Mouse (Mus musculus): ENCODE results near the gene Fancc.

Fancc gene

DNA sequence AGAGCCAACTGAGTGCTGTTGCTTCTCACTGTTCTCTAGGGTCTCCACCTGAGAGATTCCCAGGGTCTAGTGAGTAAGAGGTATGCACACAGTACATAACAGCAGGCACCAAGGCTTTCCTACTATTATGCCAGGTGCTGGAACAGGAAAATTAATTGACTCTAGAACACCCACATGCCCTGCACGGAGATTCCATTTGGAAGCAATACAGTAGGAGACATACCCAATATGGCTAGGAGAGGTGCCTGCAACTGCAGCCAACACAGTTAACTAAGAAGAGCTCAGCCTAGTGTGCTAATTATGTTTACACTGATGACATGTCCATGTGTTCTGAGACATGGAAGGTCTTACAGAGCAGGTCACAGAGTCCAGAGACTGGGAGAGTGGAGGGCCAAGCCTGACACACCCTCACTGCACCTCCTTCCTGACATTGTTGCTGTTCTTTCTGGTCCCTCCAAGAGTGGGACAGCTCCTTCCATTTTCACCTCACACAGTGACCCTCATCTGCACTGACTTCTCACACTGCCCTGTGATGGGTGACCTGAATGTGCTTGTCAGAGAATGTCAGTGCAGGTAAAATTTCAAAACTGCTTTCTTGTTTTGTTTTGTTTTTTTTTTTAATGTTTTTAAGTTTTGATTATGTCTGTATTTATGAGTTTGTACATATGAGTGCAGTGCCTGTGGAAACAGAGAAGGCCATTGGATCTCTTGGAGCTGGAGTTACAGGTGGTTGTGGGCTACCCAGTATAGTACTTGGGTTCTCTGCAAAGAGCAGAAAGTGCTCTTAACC, 234.7 kb downstream of the Fancc start:
- no peak for DNase-seq (ENCODE audit: low spot score in 2 of 2)

GRCm38 (mm10) chr13:63261676-63262075, 235.4 kb downstream of the Fancc start:
- no peak for DNase-seq (ENCODE audit: low spot score in 2 of 2)

DNA sequence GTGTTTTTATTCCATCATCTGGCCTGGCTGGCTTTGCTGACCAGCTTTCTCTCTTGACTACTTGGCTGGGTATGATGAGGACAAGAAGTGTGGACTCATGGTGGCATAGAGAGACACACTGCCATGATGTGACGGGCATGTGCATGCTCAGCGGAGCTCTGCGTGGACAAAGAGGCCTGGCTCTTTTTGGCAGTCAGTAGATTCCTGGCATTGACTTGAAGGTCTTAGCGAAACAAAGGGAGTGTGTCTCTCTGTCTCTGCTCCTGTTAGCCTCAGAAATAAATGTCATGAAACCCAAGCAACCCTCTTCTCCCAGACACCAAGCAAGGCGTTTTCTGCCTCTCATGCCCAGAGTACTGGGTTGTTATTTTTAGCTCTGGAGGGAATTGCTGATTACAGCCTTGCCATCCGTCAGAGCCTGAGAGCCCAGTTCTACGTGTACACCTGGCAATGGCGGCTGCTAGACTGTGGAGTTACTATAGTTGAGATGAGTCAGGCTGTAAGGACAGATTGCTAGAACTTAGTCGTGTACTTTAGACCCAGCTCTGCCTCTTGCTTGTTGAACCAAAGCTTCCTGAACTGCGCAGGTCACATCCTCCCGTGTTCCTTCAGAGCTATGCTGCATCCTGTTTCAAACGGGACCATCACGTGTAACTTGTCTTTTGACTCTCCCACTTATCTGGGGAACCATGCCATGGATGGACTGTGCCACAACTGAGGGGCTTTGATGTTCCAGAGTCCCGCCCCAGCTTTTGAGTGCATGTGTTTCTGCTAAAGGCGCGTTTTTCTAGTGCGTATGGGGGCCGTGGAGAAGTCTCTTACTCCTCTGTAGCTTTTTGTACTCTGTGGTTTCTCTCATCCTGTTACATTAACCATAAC, 236.1 kb downstream of the Fancc start:
- no peak for DNase-seq (ENCODE audit: low spot score in 2 of 2)

DNA sequence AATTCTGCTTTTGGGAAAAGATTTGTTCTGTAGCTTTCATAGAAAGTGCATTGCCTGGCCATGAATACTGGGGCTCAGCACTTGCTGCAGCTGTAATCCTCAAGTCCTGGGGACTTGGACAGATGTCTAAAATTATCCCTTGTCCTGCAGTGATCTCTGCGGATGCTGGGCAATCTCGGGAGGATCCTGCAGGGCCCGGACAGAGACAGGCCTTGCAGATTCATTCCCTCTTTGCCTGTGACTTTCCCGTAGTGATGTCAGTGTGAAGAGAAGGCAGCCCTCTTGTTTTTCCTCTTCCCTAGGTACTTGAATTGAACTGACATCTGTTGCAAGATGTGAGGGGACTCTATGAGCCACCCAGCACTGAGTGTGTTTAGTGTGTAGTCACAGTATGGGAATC, 236.9 kb downstream of the Fancc start:
- no peak for DNase-seq (ENCODE audit: low spot score in 2 of 2)

DNA sequence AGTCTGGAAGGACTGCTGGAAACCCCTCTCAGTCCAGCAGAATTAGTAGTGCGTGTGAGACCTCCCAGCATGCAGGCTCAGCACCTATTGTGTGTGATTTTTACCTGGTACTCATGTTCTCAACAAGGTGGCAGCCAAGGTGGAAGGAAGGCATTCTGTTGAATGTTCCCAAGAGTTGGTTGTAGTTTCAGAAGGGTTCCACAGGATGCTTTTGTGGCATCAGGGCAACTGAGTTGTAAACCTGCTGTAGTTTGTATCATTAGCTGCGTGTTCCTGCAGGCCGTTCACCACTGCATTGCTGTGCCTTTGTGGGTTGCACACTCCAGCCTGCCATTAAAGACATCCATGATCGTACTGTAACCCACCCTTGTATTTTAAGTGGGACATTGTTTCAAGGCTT, 238.4 kb downstream of the Fancc start:
- DNase-seq (ENCODE audit: low spot score in 2 of 2), result no peak

GRCm38 (mm10) chr13:63258167-63258582, 238.9 kb downstream of the Fancc start:
- no peak for DNase-seq (ENCODE audit: low spot score in 2 of 2)

DNA sequence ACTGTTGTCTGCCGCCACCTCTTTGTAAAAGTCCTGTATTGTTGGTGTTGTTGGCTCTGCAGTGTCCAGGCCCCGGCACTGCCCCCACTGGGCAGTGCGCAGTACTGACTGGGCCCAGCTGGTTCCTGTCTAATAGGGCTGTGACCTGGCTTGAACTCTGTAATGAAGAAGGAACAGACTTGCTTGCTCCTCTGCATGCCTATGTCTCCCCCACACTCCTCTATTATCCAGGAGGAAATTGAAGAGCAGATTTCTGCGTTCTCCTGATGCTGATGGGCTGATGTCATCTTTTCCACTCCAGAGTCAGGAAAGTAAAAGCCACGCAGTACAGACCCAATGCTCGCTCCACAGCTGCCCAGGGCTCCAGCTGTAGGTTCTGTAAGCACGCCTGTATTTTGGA, 240.3 kb downstream of the Fancc start:
- DNase-seq (ENCODE audit: low spot score in 2 of 2), result no peak

GRCm38 (mm10) chr13:63256146-63256545, 240.9 kb downstream of the Fancc start:
- DNase-seq (ENCODE audit: low spot score in 2 of 2), result no peak

DNA sequence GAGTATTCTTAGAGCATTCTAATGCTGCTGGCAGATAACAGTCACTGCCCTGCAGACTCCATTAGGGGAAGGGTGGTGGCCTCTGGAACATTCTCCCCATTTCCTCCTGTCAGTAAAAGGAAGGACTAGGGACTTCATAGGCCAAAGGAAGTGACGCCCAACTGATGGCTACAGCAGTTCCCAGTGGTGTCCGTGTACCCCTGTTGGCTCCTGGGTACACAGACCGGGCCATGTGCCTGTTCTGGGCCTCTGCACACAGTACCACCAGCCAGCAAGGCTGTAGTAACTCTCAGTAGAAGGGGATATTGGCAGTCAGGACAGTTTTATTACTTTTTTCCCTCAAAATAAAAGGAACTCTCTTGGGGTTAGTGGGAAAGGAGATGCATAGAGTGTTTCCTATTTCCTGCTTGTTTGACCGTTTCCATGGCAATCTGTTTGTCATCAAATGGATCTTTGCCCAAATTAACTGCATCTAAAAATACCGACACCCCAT, 241.5 kb downstream of the Fancc start:
- DNase-seq (ENCODE audit: low spot score in 2 of 2), result no peak

DNA sequence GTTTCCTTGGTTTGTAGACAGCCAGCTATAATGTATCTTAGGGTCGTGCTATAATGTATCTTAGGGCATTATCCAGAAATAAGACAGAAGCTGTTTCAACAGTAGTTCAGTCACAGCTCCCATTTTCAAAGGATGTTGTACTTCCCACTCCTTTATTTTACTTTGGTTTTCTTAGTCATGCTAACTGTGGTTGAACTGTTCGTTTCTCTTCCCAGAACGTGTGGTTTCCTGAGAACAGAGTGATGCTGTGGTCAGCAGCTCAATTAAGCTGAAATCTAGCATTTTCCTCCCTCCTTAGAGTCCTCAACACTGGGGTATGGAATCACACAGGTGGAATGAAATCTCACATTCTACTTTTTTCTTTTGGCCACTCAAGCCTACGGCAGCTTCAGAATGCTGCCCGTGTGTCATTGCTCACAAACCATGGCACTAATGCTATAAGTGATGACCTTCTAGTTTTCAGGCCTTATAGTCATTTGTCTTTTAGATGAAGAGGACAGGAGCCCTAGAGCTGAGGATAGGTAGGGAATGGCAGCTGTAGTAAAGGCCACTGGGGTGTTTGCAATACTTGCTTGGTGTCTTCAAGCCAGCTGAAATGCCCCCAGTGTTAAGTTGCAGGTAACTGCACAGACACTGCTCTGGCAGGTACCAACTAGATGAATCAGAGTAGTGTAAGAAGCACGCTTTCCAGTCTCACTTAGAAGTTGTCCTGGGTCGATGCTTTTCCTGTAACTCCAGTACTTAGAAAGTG, 243.0 kb downstream of the Fancc start:
- no peak for DNase-seq (ENCODE audit: low spot score in 2 of 2)

- no peak for DNase-seq (ENCODE audit: low spot score in 2 of 2)
Observed at GRCm38 (mm10) chr13:63253147-63253546, 243.9 kb downstream of the Fancc start.

- no peak for DNase-seq (ENCODE audit: low spot score in 2 of 2)
Observed at GRCm38 (mm10) chr13:63252295-63253010, 244.6 kb downstream of the Fancc start.

- DNase-seq (ENCODE audit: low spot score in 2 of 2), result no peak
Observed at GRCm38 (mm10) chr13:63251118-63251889, 245.8 kb downstream of the Fancc start.

- DNase-seq (ENCODE audit: low spot score in 2 of 2), result no peak
Observed at GRCm38 (mm10) chr13:63250441-63250980, 246.6 kb downstream of the Fancc start.

GRCm38 (mm10) chr13:63249741-63250431, 247.2 kb downstream of the Fancc start:
- no peak for DNase-seq (ENCODE audit: low spot score in 2 of 2)

- no peak for DNase-seq (ENCODE audit: low spot score in 2 of 2)
Observed at GRCm38 (mm10) chr13:63249171-63249570, 247.9 kb downstream of the Fancc start.

DNA sequence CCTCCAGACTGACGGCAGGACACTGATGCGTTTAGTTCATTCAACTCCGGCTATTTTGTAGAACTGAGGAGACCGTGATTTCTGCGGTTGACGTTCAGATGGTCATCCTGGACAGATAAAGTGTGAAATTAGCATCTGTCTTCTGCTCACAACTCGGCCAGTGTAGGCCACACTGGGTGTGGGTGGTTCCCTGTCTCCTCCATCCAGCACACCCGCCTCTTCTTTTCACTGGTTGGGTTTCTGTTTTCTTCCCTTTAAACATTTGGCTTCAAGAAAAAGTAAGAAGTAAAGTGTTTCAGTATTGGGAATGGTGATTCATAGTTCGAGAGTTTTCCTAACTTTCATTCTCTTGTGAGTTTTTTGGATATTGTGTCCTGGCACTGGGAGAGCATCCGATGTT, 248.8 kb downstream of the Fancc start:
- DNase-seq (ENCODE audit: low spot score in 2 of 2), result no peak

DNA sequence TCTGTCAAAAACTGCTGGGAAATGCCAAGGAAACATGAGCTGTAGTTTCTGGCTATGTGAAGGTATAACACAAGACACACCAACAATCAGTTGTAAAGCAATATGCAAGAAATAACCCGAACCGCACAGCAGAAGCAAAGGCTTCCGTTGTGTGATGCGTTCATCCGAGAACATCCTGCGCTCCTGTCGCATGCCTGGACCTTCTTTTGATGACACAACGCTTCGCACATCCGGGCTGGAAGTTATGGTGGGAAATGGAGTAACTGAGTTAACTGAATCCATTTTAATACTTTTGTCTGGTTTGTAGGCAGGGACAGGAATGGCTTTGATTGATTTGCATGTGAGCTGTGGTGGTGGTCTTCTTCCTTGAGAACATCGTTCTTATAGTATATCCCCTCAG, 249.4 kb downstream of the Fancc start:
- no peak for DNase-seq (ENCODE audit: low spot score in 2 of 2)

- no peak for DNase-seq (ENCODE audit: low spot score in 2 of 2)
Observed at GRCm38 (mm10) chr13:63247041-63247440, 250.0 kb downstream of the Fancc start.

All from frontal cortex, postnatal 14 days (tissue).